Mouse (Mus musculus) layer of hippocampus, postnatal 36 days (tissue): ENCODE measurements at regions not wholly inside any gene's neighbourhood (a gene's known extent, or its start where the extent isn't known, plus 50 kb on each side); places are given as distances from the start of the nearest gene placed in this dataset.
A peak's percentile ranks its signal among the peaks of the same experiment; 100 is the strongest.
"Not testable (repeated sequence)": the region's sequence is repeated elsewhere in the genome, so short reads cannot be mapped to it uniquely, and the experiment has no call there.

Experiments
- DNase-seq, 2 experiments: peaks; one replicate each; pipeline ENCODE4 v3.0.0; 2022

- DNase-seq, result no peak
Measured at GRCm38 (mm10) chr12:11518379-11518778, 62.5 kb downstream of the Rad51ap2 start.

GRCm38 (mm10) chr12:11562891-11563290 is 107.0 kb downstream of the Rad51ap2 start:
- DNase-seq, result no peak

- no peak for DNase-seq
Measured at GRCm38 (mm10) chr12:11570160-11570559, 114.3 kb downstream of the Rad51ap2 start.

- no peak for DNase-seq
Measured at GRCm38 (mm10) chr12:11603946-11604345, 148.1 kb downstream of the Rad51ap2 start.

- DNase-seq, result no peak
Measured at GRCm38 (mm10) chr12:11608733-11609132, 152.9 kb downstream of the Rad51ap2 start.

- no peak for DNase-seq
Measured at GRCm38 (mm10) chr12:11611656-11612055, 155.8 kb downstream of the Rad51ap2 start.

GRCm38 (mm10) chr12:11615237-11615636 is 159.4 kb downstream of the Rad51ap2 start:
- DNase-seq, result no peak

GRCm38 (mm10) chr12:11623561-11623960 is 167.7 kb downstream of the Rad51ap2 start:
- no peak for DNase-seq

GRCm38 (mm10) chr12:11630178-11630577 is 174.3 kb downstream of the Rad51ap2 start:
- DNase-seq, result no peak

- no peak for DNase-seq
Measured at GRCm38 (mm10) chr12:11631790-11632189, 175.9 kb downstream of the Rad51ap2 start.

- DNase-seq, result peak in 1 of 2 experiments; percentile 10
Measured at GRCm38 (mm10) chr12:11673281-11673680, 217.4 kb downstream of the Rad51ap2 start.

- DNase-seq, result no peak
Measured at GRCm38 (mm10) chr12:11694797-11695196, 238.9 kb downstream of the Rad51ap2 start.

GRCm38 (mm10) chr12:11708879-11709602 is 253.2 kb downstream of the Rad51ap2 start:
- DNase-seq, result peak in 1 of 2 experiments; percentile 9

- no peak for DNase-seq
Measured at GRCm38 (mm10) chr12:11717633-11718032, 261.8 kb downstream of the Rad51ap2 start.

- DNase-seq, result no peak
Measured at GRCm38 (mm10) chr12:11751471-11751870, 295.6 kb downstream of the Rad51ap2 start.

- no peak for DNase-seq
Measured at GRCm38 (mm10) chr12:11754184-11754907, 298.5 kb downstream of the Rad51ap2 start.

- no peak for DNase-seq
Measured at GRCm38 (mm10) chr12:11802326-11802725, 346.4 kb downstream of the Rad51ap2 start.

- peak; percentile 37 to 41 for DNase-seq
Measured at GRCm38 (mm10) chr12:11803162-11803561, 347.3 kb downstream of the Rad51ap2 start.

- DNase-seq, result no peak
Measured at GRCm38 (mm10) chr12:11829701-11830100, 373.8 kb downstream of the Rad51ap2 start.

- no peak for DNase-seq
Measured at GRCm38 (mm10) chr12:11831292-11831691, 375.4 kb downstream of the Rad51ap2 start.

- DNase-seq, result peak in 1 of 2 experiments; percentile 6
Measured at GRCm38 (mm10) chr12:11837819-11838472, 382.1 kb downstream of the Rad51ap2 start.

- no peak for DNase-seq
Measured at GRCm38 (mm10) chr12:11851034-11851433, 395.2 kb downstream of the Rad51ap2 start.

GRCm38 (mm10) chr12:11881809-11882208 is 380.1 kb upstream of the Fam49a start:
- not testable (repeated sequence) for DNase-seq
